Mouse (Mus musculus) brain, embryonic 14.5 days (tissue): ENCODE measurements around the gene Sltm.

Source experiments
- CTCF ChIP-seq: fragments of 200-500 bp; IDR thresholded peaks from 2 replicates; pipeline ENCODE4 v1.5.1; 2012; ENCODE audit warnings: inconsistent platforms, mild to moderate bottlenecking, moderate library complexity, borderline replicate concordance; ENCODE audit not compliant: insufficient read depth, insufficient read length; ENCODE audit errors: extremely low read depth
- POLR2A ChIP-seq: fragments of 200-500 bp; IDR thresholded peaks from 2 replicates; pipeline ENCODE4 v1.6.1; 2012; ENCODE audit warnings: mild to moderate bottlenecking, inconsistent platforms, borderline replicate concordance; ENCODE audit not compliant: poor library complexity, insufficient read depth, insufficient read length, severe bottlenecking; ENCODE audit errors: extremely low read depth

- TF ChIP-seq POLR2A (no peak), CTCF (no peak)
Measured at GRCm38 (mm10) chr9:70578123-70578522, 35.6 kb downstream of the Sltm start.
